Mouse (Mus musculus): Measurements from ENCODE around the gene Smpd3.
"Not testable (repeated sequence)": the region's sequence is repeated elsewhere in the genome, so short reads cannot be mapped to it uniquely, and the experiment has no call there.

The Smpd3 gene

GRCm38 (mm10) chr8:106321434-106321833 is 16.4 kb downstream of the Smpd3 start:
- no peak for DNase-seq

- DNase-seq, result no peak
These were observed 17.8 kb downstream of the Smpd3 start for GRCm38 (mm10) chr8:106320002-106320401.

- DNase-seq, result no peak
These were observed 20.7 kb downstream of the Smpd3 start for GRCm38 (mm10) chr8:106317091-106317490.

- DNase-seq, result no peak
These were observed 21.3 kb downstream of the Smpd3 start for GRCm38 (mm10) chr8:106316506-106316905.

- no peak for DNase-seq
These were observed 22.2 kb downstream of the Smpd3 start for GRCm38 (mm10) chr8:106315402-106316187.

GRCm38 (mm10) chr8:106313799-106314198 is 24.0 kb downstream of the Smpd3 start:
- no peak for DNase-seq

GRCm38 (mm10) chr8:106313120-106313737 is 24.6 kb downstream of the Smpd3 start:
- DNase-seq, result no peak

GRCm38 (mm10) chr8:106311967-106312366 is 25.8 kb downstream of the Smpd3 start:
- DNase-seq, result no peak

GRCm38 (mm10) chr8:106310026-106310652 is 27.6 kb downstream of the Smpd3 start:
- no peak for DNase-seq

- DNase-seq, result peak; percentile 89
These were observed 29.6 kb downstream of the Smpd3 start for GRCm38 (mm10) chr8:106308082-106308786.

GRCm38 (mm10) chr8:106307586-106307985 is 30.2 kb downstream of the Smpd3 start:
- DNase-seq, result peak; percentile 68

- DNase-seq, result not testable (repeated sequence)
These were observed 31.0 kb downstream of the Smpd3 start for GRCm38 (mm10) chr8:106306711-106307248.

GRCm38 (mm10) chr8:106306076-106306475 is 31.7 kb downstream of the Smpd3 start:
- DNase-seq, result no peak

GRCm38 (mm10) chr8:106305301-106305700 is 32.5 kb downstream of the Smpd3 start:
- DNase-seq, result no peak

- DNase-seq, result no peak
These were observed 33.5 kb downstream of the Smpd3 start for GRCm38 (mm10) chr8:106304321-106304720.

- DNase-seq, result no peak
These were observed 36.8 kb downstream of the Smpd3 start for GRCm38 (mm10) chr8:106300739-106301715.

- no peak for DNase-seq
These were observed 38.1 kb downstream of the Smpd3 start for GRCm38 (mm10) chr8:106299686-106300085.

GRCm38 (mm10) chr8:106298846-106299245 is 38.9 kb downstream of the Smpd3 start:
- no peak for DNase-seq

- DNase-seq, result peak; percentile 55
These were observed 39.5 kb downstream of the Smpd3 start for GRCm38 (mm10) chr8:106298261-106298660.

- DNase-seq, result no peak
These were observed 45.0 kb downstream of the Smpd3 start for GRCm38 (mm10) chr8:106292484-106293396.

GRCm38 (mm10) chr8:106289464-106289863 is 48.3 kb downstream of the Smpd3 start:
- DNase-seq, result no peak
